Mouse (Mus musculus) hindbrain, embryonic 16.5 days (tissue): ENCODE results near the gene Galnt2. TPM values are rescaled to one million over a fixed set of nuclear protein-coding genes. Genes with fewer than 3 reads are reported as not detected.

Experiments used
- ATAC-seq: fragments of 200-750 bp; cut with Nextera tagmentation; 2 replicates; pipeline ENCODE4 v1.8.0; 2017; ENCODE audit warnings: moderate TSS enrichment, moderate library complexity
- H3K27ac ChIP-seq: fragments of 300-500 bp; sonication (generic); 2 replicates; pipeline ENCODE4 v1.5.1; 2014; ENCODE audit warnings: low read depth, mild to moderate bottlenecking, control low read depth, low read length, moderate library complexity
- H3K27me3 ChIP-seq: fragments of 300-500 bp; sonication (generic); replicated peaks from 2 replicates; pipeline ENCODE4 v1.6.1; 2014; ENCODE audit warnings: low read length; ENCODE audit not compliant: control insufficient read depth, insufficient read depth
- H3K36me3 ChIP-seq: fragments of 300-500 bp; sonication (generic); 2 replicates; pipeline ENCODE4 v1.6.1; 2014; ENCODE audit warnings: mild to moderate bottlenecking, low read length, moderate library complexity, mixed read lengths; ENCODE audit not compliant: control insufficient read depth, insufficient read depth
- H3K4me1 ChIP-seq: fragments of 300-500 bp; sonication (generic); 2 replicates; pipeline ENCODE4 v1.6.1; 2014; ENCODE audit warnings: low read depth, low read length; ENCODE audit not compliant: control insufficient read depth, insufficient read depth
- H3K4me2 ChIP-seq: fragments of 300-500 bp; sonication (generic); 2 replicates; pipeline ENCODE4 v1.6.1; 2014; ENCODE audit warnings: mild to moderate bottlenecking, low read length, control low read depth, moderate library complexity
- H3K4me3 ChIP-seq: fragments of 300-500 bp; sonication (generic); 2 replicates; pipeline ENCODE4 v1.5.1; 2014; ENCODE audit warnings: mild to moderate bottlenecking, low read length, control low read depth, moderate library complexity
- H3K9ac ChIP-seq: fragments of 300-500 bp; sonication (generic); 2 replicates; pipeline ENCODE4 v1.6.1; 2014; ENCODE audit warnings: low read depth, mild to moderate bottlenecking, control low read depth, low read length, moderate library complexity
- H3K9me3 ChIP-seq: fragments of 300-500 bp; sonication (generic); 2 replicates; pipeline ENCODE4 v1.6.1; 2014; ENCODE audit warnings: mild to moderate bottlenecking, low read length, moderate library complexity; ENCODE audit not compliant: control insufficient read depth
- WGBS: fragments of 180-500 bp; shearing (Covaris S2); extraction: QIAGEN DNeasy Blood & Tissue Kit; methylation state at CpG from one replicate; pipeline ENCODE4 v1.1.7; 2014; 5-methylcytosine and 5-hydroxymethylcytosine counted together
- polyA plus RNA-seq: library from polyadenylated mRNA; unstranded; fragments of >200 nt; fragmentation: Nextera tagmentation; extraction: Ambion mirVana; gene quantifications from 2 replicates; pipeline ENCODE4 v1.2.1, GENCODE M21; 2015

Gene Galnt2
- polyA plus RNA-seq, 1 experiment from 2014 or later = 33.8 TPM

DNA sequence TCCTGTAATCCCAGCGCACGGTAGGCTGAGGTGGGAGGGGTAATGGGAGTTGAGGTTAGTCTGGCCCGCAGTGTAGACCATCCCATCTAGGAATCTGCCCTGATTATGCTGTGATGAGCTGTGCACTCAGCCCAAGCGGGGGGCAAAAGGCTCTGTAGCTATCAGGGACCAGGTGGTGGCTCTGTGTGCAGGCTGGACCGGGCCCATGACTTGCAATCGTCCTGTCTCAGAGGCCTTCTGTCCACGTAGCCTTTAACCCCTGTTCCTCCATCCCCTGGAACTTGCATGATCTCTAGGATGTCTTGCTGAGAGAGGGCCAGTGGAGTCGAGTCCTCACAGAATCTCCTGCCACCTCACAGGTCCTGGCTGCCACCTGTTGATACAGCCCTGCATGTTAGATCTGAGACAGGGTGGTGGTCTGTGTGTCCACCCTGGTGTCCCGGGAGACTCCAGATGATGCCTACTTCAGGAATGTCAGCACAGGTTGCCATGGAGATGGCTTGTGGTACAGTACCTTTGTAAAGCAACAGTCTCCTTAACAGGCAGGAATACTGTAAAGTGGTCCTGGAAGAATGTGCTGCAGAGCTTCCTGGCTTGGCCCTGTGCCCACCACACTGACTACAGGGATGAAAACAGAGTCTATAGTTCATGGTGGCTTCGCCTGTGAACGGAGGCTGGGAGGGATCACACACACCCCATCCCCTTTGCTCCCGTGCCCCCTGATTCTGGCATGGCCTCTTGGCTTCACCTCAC is 51.9 kb downstream of the Galnt2 start:
- ATAC-seq = no peak
- H3K4me1 ChIP-seq = peaks cover 48% of the 10 kb centered on the region

DNA sequence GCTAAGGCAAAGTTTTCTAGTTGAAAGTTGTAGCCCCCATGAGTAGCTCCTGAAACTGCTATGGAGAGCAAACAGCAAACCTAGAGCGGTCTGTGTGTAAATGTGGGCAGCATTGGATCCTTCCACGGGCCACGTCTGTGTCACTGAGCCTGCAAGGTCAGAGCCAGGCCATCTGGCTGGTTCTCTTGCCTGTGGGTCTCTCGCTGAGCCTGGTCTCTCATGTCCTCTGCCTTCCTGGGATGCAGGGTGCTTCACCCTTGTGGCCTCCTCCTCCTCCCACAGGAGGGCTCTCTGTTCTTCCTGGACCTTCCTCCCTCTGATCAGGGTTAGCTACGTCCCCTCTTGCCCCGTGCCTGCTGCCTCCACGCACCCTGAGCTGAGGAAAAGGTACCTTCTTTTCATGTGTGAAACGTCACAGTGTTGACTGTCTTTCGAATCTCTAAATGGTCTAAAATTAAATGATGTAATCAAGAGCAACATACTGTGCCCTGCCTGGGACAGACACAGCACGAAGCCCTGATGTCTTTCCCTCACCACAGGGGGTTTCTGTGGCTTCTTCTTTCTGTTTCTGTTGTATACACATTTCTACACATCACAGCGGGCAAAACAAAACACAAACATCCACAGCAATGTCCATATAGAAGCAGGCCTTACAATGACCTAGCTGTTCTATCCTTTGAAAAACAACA is 52.6 kb downstream of the Galnt2 start:
- no peak overlapping the region for H3K4me2 ChIP-seq

More for the DNA sequence above, 51.9 kb downstream of the Galnt2 start:
- WGBS = 56% methylated on average over 12 of the region's 12 CpGs
- H3K36me3 ChIP-seq = no peaks in the 10 kb centered on the region
- H3K9me3 ChIP-seq = no peaks in the 10 kb centered on the region
- H3K27me3 ChIP-seq = no peaks in the 10 kb centered on the region
- no peak overlapping the region for H3K4me3 ChIP-seq
- H3K9ac ChIP-seq = no peak overlapping the region
- H3K27ac ChIP-seq = no peak overlapping the region
- H3K4me2 ChIP-seq = no peak overlapping the region

DNA sequence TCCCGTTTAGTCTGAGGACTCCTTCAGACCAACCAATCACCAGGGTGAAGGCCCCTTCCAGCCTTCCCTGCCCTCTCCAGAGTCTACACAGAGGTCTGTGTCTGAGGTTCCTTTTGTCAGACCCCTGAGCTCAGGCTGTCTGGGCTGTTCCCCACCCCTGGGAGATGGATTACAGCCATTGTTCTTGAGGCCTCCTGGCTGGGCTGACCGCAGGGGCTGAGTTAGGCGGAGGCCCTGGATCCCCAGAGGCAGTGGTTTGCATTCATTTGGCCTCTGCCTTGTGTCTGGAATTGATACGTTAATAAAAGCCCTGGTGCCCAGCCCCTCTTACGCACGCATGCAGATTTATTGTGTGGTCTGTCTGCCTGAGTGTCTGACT is 53.1 kb downstream of the Galnt2 start:
- WGBS = 9% methylated on average over 6 of the region's 6 CpGs
- Histone ChIP-seq H3K9ac (0 out of 2 replicates have a peak overlapping the region, but pooled peaks have one; percentile 5), H3K4me2 (no peak overlapping the region), H3K4me3 (no peak overlapping the region), H3K4me1 (peaks cover 48% of the 10 kb centered on the region), H3K27ac (peak overlapping the region; percentile 57), H3K36me3 (no peaks in the 10 kb centered on the region), H3K27me3 (no peaks in the 10 kb centered on the region), H3K9me3 (no peaks in the 10 kb centered on the region)
- ATAC-seq = peak; percentile 60

More for the DNA sequence above, 52.6 kb downstream of the Galnt2 start:
- Histone ChIP-seq H3K36me3 (no peaks in the 10 kb centered on the region), H3K4me1 (peaks cover 48% of the 10 kb centered on the region), H3K9ac (0 out of 2 replicates have a peak overlapping the region, but pooled peaks have one; percentile 10), H3K4me3 (no peak overlapping the region), H3K27me3 (no peaks in the 10 kb centered on the region), H3K9me3 (no peaks in the 10 kb centered on the region), H3K27ac (peak overlapping the region; percentile 57; the same call in 1 of the 2 replicates)
- WGBS = 20% methylated on average over 11 of the region's 11 CpGs
- no peak for ATAC-seq

DNA sequence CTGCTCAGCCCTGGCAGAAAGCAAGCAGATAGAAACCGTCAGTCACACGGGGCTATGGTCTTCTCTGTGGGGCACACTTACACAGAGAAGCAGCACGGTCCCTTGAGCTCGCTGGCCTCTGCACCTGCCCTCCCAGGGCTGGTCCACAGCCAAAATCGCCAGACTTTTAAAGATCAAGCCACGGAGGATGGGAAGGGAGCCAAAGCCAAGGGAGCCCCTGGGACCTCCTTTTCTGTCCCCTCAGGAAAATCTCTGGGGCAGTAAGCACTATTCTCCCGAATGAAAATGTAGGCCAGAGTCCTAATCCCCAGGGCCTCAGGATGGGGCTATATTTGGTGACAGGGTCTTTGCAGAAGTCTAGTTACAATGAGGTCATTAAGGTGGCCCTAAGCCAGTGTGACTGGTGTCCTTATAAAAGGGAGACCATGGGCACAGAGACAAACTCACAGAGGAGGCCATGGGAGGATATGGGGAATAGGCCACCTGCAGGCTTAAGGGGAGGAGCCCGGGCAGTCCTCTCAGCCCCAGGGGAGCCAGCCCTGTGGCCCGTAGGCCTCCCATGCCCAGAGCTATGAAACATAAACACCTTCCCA is 53.9 kb downstream of the Galnt2 start:
- no peaks in the 10 kb centered on the region for H3K27me3 ChIP-seq
- no peaks in the 10 kb centered on the region for H3K9me3 ChIP-seq
- H3K27ac ChIP-seq = peak overlapping the region; percentile 57
- ATAC-seq = peak; percentile 40
- WGBS = 13% methylated on average over 9 of the region's 9 CpGs
- H3K4me3 ChIP-seq = no peak overlapping the region
- no peaks in the 10 kb centered on the region for H3K36me3 ChIP-seq
- H3K4me2 ChIP-seq = no peak overlapping the region
- H3K4me1 ChIP-seq = peaks cover 48% of the 10 kb centered on the region
- H3K9ac ChIP-seq = peak overlapping the region; percentile 47; the same call in 1 of the 2 replicates

DNA sequence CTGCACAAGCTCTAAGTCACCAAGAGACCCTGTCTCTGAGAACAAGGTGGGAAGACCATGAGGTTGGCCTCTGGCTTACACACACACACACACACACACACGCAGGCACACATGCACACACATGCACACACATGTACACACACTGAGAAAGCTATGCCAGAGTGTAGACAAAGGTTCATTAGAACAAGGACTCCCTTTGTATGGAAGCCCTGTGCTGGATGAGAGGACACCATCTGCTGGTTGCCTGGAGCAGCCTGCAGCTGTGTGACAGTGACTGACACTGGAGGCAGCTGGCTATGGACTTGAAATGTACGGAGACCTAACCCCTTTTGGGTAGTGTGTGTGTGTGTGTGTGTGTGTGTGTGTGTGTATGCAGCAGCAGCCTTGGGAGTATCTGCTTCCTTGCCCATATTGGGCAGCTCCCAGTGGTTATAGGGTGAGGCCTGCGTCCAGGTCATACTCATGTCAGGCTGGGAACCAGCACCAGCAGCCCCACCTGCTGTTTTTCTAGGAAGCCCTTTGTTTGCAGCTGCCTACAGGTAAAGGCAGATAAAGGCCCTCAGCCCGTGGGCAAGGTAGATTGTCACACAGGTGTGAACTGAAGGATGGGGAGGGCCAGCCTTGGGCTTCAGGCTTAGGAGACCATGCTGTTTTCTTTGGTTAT is 55.4 kb downstream of the Galnt2 start:
- ATAC-seq = no peak
- Histone ChIP-seq H3K4me3 (no peak overlapping the region), H3K4me2 (no peak overlapping the region), H3K27ac (no peak overlapping the region), H3K27me3 (no peaks in the 10 kb centered on the region), H3K4me1 (peaks cover 48% of the 10 kb centered on the region), H3K36me3 (no peaks in the 10 kb centered on the region), H3K9me3 (no peaks in the 10 kb centered on the region), H3K9ac (no peak overlapping the region)
- 30% methylated on average over 4 of the region's 4 CpGs for WGBS

DNA sequence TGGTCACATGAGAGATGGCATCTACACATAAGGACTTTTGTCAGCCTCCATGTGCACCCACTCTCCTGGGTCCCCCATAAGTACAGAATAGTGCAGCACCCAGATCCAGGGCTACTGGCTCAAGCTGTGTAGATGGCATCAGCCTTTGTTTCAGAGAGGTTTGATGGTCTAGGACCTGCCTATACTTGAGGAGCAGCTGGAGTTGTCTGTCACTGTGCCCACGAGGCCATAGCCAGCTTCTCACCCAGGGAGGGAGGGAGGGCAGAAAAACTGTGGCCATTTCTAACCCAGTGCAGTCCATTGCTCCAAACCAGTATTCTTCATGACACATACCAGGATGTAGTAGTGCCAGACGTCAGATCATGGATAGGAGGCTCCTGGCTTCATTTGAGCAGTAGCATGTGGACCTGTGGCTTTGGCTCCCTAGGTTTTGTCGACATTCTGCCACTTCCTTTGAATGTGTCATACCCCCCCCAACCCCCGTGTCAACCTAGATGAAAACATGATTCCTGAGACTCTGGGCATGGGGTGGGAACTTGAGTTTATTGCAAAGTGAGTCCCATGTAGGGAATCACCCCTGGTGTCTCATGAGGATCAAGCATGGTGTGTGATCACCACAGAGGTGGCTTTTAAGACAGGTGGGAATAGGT is 57.1 kb downstream of the Galnt2 start:
- Histone ChIP-seq H3K27ac (no peak overlapping the region), H3K9ac (no peak overlapping the region), H3K4me1 (peaks cover 31% of the 10 kb centered on the region), H3K27me3 (no peaks in the 10 kb centered on the region), H3K36me3 (no peaks in the 10 kb centered on the region), H3K4me3 (no peak overlapping the region), H3K4me2 (no peak overlapping the region), H3K9me3 (no peaks in the 10 kb centered on the region)
- 82% methylated on average over 4 of the region's 4 CpGs for WGBS
- ATAC-seq = no peak

DNA sequence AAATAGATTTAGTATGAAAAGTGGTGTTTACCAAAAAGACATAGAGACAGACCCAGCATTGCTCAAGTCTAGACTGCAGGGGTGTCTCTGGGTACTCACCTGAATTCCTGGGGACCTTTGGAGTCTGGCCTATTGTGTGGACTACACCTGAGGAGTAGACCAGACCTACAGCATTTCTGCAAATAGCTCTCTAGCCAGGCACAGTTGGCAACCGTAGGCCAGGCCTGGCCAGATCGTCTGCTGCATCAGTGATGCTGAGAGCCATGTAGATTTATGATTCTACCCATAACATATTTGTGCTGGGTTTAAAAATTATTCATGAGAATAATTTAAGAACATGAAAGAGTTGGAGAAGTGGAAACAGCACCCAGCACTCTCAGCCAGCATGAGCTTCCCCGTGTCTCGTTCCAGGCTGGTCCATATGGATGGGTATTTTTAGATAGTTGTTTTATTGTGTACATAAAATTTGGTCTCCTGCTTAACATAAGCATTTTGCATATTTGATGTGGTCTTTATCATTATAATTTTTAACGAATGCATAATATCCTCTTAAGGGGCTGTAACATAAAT is 58.4 kb downstream of the Galnt2 start:
- 88% methylated on average over 5 of the region's 5 CpGs for WGBS
- ATAC-seq = no peak

DNA sequence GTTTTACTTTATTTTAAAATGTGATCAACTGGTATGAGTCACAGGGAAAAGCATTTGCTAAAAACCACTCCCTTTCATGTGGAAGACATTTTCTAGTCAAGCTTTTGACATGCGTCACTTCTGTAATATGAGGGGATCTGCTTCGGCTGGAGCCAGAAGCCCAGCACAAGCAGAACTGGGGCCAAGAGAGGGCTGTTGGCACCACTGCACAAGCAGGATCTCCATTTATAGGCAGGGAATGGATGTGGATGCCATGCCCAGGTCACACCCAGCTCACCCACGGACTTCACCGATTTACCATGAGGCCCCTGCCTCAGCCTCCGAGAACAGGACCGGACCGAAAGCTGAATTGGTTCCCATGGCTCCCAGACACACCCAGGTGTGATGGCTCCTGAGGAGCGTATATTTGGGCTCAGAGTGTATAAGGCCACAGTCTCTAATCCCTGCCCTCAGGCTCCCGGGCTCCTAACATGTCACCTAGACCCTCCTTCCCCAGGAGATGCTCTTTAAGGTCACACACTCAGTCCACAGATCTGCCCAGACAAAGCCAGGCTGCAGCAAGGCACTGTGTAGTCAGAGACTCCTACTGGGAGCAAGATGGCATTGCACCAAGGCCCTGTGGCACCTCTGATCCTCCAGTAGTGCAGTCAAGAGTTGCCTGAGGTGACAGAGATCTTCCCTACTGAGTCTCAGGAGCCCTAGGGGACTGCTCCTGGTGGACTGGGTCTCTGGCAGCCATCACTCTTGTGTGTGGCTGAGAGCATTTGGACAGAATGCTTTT is 59.9 kb downstream of the Galnt2 start:
- peaks cover 20% of the 10 kb centered on the region for H3K4me1 ChIP-seq
- no peak for ATAC-seq

More for the DNA sequence above, 58.4 kb downstream of the Galnt2 start:
- Histone ChIP-seq H3K36me3 (no peaks in the 10 kb centered on the region), H3K27ac (no peak overlapping the region), H3K27me3 (no peaks in the 10 kb centered on the region), H3K4me3 (no peak overlapping the region), H3K4me1 (peaks cover 26% of the 10 kb centered on the region), H3K4me2 (no peak overlapping the region), H3K9ac (no peak overlapping the region), H3K9me3 (no peaks in the 10 kb centered on the region)

More for the DNA sequence above, 59.9 kb downstream of the Galnt2 start:
- Histone ChIP-seq H3K4me2 (no peak overlapping the region), H3K9ac (no peak overlapping the region), H3K9me3 (no peaks in the 10 kb centered on the region), H3K4me3 (no peak overlapping the region), H3K27me3 (no peaks in the 10 kb centered on the region), H3K36me3 (no peaks in the 10 kb centered on the region), H3K27ac (no peak overlapping the region)
- 89% methylated on average over 9 of the region's 9 CpGs for WGBS
